Mouse (Mus musculus) CH12.LX (cell line): Measurements from ENCODE around the gene Gm10392. TPM values are rescaled to one million over a fixed set of nuclear protein-coding genes. Genes with fewer than 3 reads are reported as not detected.

ENCODE experiments used
- DNase-seq: peaks from one replicate; pipeline ENCODE4 v3.0.0-alpha.2; 2013; ENCODE audit errors: extremely low read depth
- H3K27ac ChIP-seq: 2 replicates; pipeline ENCODE4 v1.5.1; 2012; ENCODE audit warnings: low read depth, mild to moderate bottlenecking, control low read depth, moderate library complexity; ENCODE audit not compliant: insufficient read depth
- H3K27me3 ChIP-seq: replicated peaks from 2 replicates; pipeline ENCODE3; 2012; ENCODE audit warnings: inconsistent platforms
- H3K36me3 ChIP-seq, 2 experiments: replicated peaks in 1 of 2; 2 replicates each; pipeline versions ENCODE3 to v1.6.1; 2012; ENCODE audit warnings: inconsistent platforms in 1 of 2, low read length in 1 of 2, mild to moderate bottlenecking in 1 of 2, mixed read lengths in 1 of 2, moderate library complexity in 1 of 2; ENCODE audit not compliant: control insufficient read depth in 1 of 2, insufficient read depth in 1 of 2
- H3K4me1 ChIP-seq, 2 experiments: 2 replicates each; pipeline ENCODE4 v1.6.1; 2012; ENCODE audit warnings: inconsistent platforms in 1 of 2, moderate library complexity in 1 of 2; ENCODE audit not compliant: insufficient read depth in 2 of 2, control insufficient read depth in 1 of 2
- H3K4me2 ChIP-seq: 2 replicates; pipeline ENCODE4 v1.6.1; 2012; ENCODE audit warnings: low read depth, mild to moderate bottlenecking, control low read depth; ENCODE audit not compliant: poor library complexity, insufficient read depth, severe bottlenecking
- H3K4me3 ChIP-seq, 3 experiments: fragments of 150-350 bp in 1 of 3; sonication (generic) in 1 of 3; replicated peaks in 1 of 3; 2 replicates each; pipeline versions ENCODE3 to v1.5.1; 2011 to 2012; ENCODE audit warnings: low read depth in 2 of 3, low read length in 2 of 3, mild to moderate bottlenecking in 2 of 3, moderate library complexity in 2 of 3, control low read depth in 1 of 3, improper control_type of control experiment in 1 of 3, inconsistent platforms in 1 of 3, mixed read lengths in 1 of 3; ENCODE audit not compliant: poor library complexity in 1 of 3
- H3K79me2 ChIP-seq: replicated peaks from 2 replicates; pipeline ENCODE4 v1.6.1; 2012; ENCODE audit warnings: mild to moderate bottlenecking, moderate library complexity; ENCODE audit not compliant: control insufficient read depth, poor library complexity, insufficient read depth, severe bottlenecking; ENCODE audit errors: extremely low read depth
- H3K9ac ChIP-seq: 2 replicates; pipeline ENCODE4 v1.6.1; 2012; ENCODE audit warnings: low read depth, mild to moderate bottlenecking, control low read depth, moderate library complexity; ENCODE audit not compliant: insufficient read depth
- H3K9me3 ChIP-seq: replicated peaks from 2 replicates; pipeline ENCODE3; 2012; ENCODE audit warnings: low read length, inconsistent platforms, mixed read lengths
- CHD1 ChIP-seq: IDR thresholded peaks from 2 replicates; pipeline ENCODE4 v1.6.1; 2012; ENCODE audit warnings: low read depth, low read length, improper control_type of control experiment, inconsistent platforms
- CHD2 ChIP-seq: IDR thresholded peaks from 2 replicates; pipeline ENCODE4 v1.6.1; 2011; ENCODE audit warnings: low read length, improper control_type of control experiment
- CTCF ChIP-seq, 2 experiments: IDR thresholded peaks in 1 of 2; conservative IDR thresholded peaks in 1 of 2; 2 replicates each; pipeline ENCODE4 v1.5.1; 2011 to 2012; ENCODE audit warnings: low read depth in 2 of 2, low read length in 2 of 2, improper control_type of control experiment in 1 of 2, inconsistent platforms in 1 of 2, mild to moderate bottlenecking in 1 of 2, moderate library complexity in 1 of 2
- HCFC1 ChIP-seq: IDR thresholded peaks from 2 replicates; pipeline ENCODE4 v1.6.1; 2012; ENCODE audit warnings: low read depth, mild to moderate bottlenecking, inconsistent platforms, low read length, improper control_type of control experiment
- MAFK ChIP-seq: IDR thresholded peaks from 2 replicates; pipeline ENCODE4 v1.6.1; 2011; ENCODE audit warnings: low read length, improper control_type of control experiment; ENCODE audit not compliant: insufficient replicate concordance
- MAX ChIP-seq: IDR thresholded peaks from 2 replicates; pipeline ENCODE4 v1.6.1; 2011; ENCODE audit warnings: low read length, improper control_type of control experiment
- NRF1 ChIP-seq: IDR thresholded peaks from 2 replicates; pipeline ENCODE4 v1.6.1; 2014; ENCODE audit warnings: low read depth, mild to moderate bottlenecking, inconsistent platforms, low read length, improper control_type of control experiment, moderate library complexity
- POLR2A ChIP-seq: IDR thresholded peaks from 2 replicates; pipeline ENCODE4 v1.6.1; 2011; ENCODE audit warnings: low read depth, mild to moderate bottlenecking, improper control_type of control experiment, low read length
- POLR2AphosphoS2 ChIP-seq: IDR thresholded peaks from 2 replicates; pipeline ENCODE4 v1.6.1; 2011; ENCODE audit warnings: low read depth, low read length, improper control_type of control experiment
- RCOR1 ChIP-seq: conservative IDR thresholded peaks from 2 replicates; pipeline ENCODE4 v1.6.1; 2012; ENCODE audit warnings: low read depth, mild to moderate bottlenecking, inconsistent platforms, low read length, improper control_type of control experiment
- USF2 ChIP-seq: conservative IDR thresholded peaks from 2 replicates; pipeline ENCODE4 v1.6.1; 2011; ENCODE audit warnings: low read depth, low read length, improper control_type of control experiment
- ZKSCAN1 ChIP-seq: IDR thresholded peaks from 2 replicates; pipeline ENCODE4 v1.6.1; 2012; ENCODE audit warnings: low read depth, inconsistent platforms, low read length, improper control_type of control experiment, borderline replicate concordance
- dilution Hi-C: fragments of 300-500 bp; cut with MboI; formaldehyde crosslinking; loops from 2 replicates; pipeline ENCODE4 v1.14.3; 2020; ENCODE audit warnings: low sequenced_read_pairs; ENCODE audit not compliant: extremely low pct_unique_long_range_greater_than_20kb, extremely low pct_ligation_motif_present
- in situ Hi-C: fragments of 300-500 bp; cut with MboI; formaldehyde crosslinking; loops from 3 replicates; pipeline ENCODE4 v1.14.3; 2019; ENCODE audit warnings: low sequenced_read_pairs, low pct_ligation_motif_present, low pct_unique_long_range_greater_than_20kb, mixed read lengths
- polyA plus RNA-seq: library from polyadenylated mRNA; unstranded; fragments of >175 nt; gene quantifications from 2 replicates; pipeline ENCODE4 v1.2.1, GENCODE M21; 2012; ENCODE audit warnings: low read depth; ENCODE audit not compliant: insufficient read length
- total RNA-seq, 2 experiments: library from RNA; depleted of rRNA; stranded (reverse); fragments of 300-350 nt in 1 of 2; fragments of >200 nt in 1 of 2; gene quantifications; 2 replicates each; pipeline ENCODE4 v1.2.3; 2012 to 2014

Gm10392 gene
- total and polyA plus RNA-seq, 3 experiments = 0.13 to 0.17 TPM; not detected in 1

- H3K27ac ChIP-seq = no peak overlapping the region
- H3K9ac ChIP-seq = no peak overlapping the region
- no peak overlapping the region for H3K4me2 ChIP-seq
- H3K4me3 ChIP-seq = no peak overlapping the region
- no peaks in the 10 kb centered on the region for H3K9me3 ChIP-seq
- peaks cover 20% of the 10 kb centered on the region for H3K27me3 ChIP-seq
- in situ Hi-C loops (no loop called here), dilution Hi-C loops (no loop called here)
- H3K36me3 ChIP-seq = peaks cover 0 to under 1% of the 10 kb centered on the region in 2 experiments
- DNase-seq = no peak
- TF ChIP-seq CHD2 (no peak), ZKSCAN1 (no peak)
- peaks cover 0 to 2% of the 10 kb centered on the region in 2 experiments; a peak in 1 of 4 replicates for H3K4me1 ChIP-seq
- no peaks in the 10 kb centered on the region for H3K79me2 ChIP-seq
Observed at GRCm38 (mm10) chr11:77476895-77477294, 42.1 kb downstream of the Gm10392 start.

GRCm38 (mm10) chr11:77476216-77476615, 42.8 kb downstream of the Gm10392 start:
- Histone ChIP-seq H3K4me3 (no peak overlapping the region), H3K79me2 (no peaks in the 10 kb centered on the region), H3K9ac (no peak overlapping the region), H3K27me3 (peaks cover 19% of the 10 kb centered on the region), H3K4me1 (peaks cover 0 to 2% of the 10 kb centered on the region in 2 experiments; a peak in 1 of 4 replicates)
- TF ChIP-seq POLR2AphosphoS2 = no peak
- TF ChIP-seq, all 38 proteins: peak for 0
- dilution Hi-C loops = no loop called here
- Histone ChIP-seq H3K27ac (no peak overlapping the region), H3K36me3 (peaks cover 0 to 3% of the 10 kb centered on the region in 2 experiments), H3K9me3 (no peaks in the 10 kb centered on the region), H3K4me2 (no peak overlapping the region)
- in situ Hi-C loops = no loop called here
- DNase-seq = no peak

- H3K36me3 ChIP-seq = peaks cover 0 to 3% of the 10 kb centered on the region in 2 experiments
- TF ChIP-seq NRF1 = no peak
- DNase-seq = no peak
- no peak overlapping the region for H3K27ac ChIP-seq
- H3K27me3 ChIP-seq = peaks cover 20% of the 10 kb centered on the region
- H3K4me2 ChIP-seq = no peak overlapping the region
- dilution Hi-C loops = no loop called here
- no peak overlapping the region for H3K4me3 ChIP-seq
- no peak overlapping the region for H3K9ac ChIP-seq
- peaks cover 2% of the 10 kb centered on the region in 2 experiments; a peak in 3 of 4 replicates for H3K4me1 ChIP-seq
- in situ Hi-C loops = loop anchor here (25.0 kb wide), 1 partner anchor 485 kb away; the partner anchor contains the start of gene Slc6a4
- H3K79me2 ChIP-seq = no peaks in the 10 kb centered on the region
- H3K9me3 ChIP-seq = no peaks in the 10 kb centered on the region
Observed at GRCm38 (mm10) chr11:77472775-77473174, 46.2 kb downstream of the Gm10392 start.

GRCm38 (mm10) chr11:77471407-77471806, 47.6 kb downstream of the Gm10392 start:
- Histone ChIP-seq H3K4me1 (peaks cover 6 to 11% of the 10 kb centered on the region in 2 experiments), H3K9ac (no peak overlapping the region), H3K79me2 (no peaks in the 10 kb centered on the region), H3K4me2 (no peak overlapping the region), H3K27ac (no peak overlapping the region), H3K9me3 (no peaks in the 10 kb centered on the region), H3K27me3 (peaks cover 21% of the 10 kb centered on the region), H3K4me3 (no peak overlapping the region), H3K36me3 (peaks cover 0 to 3% of the 10 kb centered on the region in 2 experiments)
- DNase-seq = no peak
- in situ Hi-C loops = loop anchor here (25.0 kb wide), 1 partner anchor 484 kb away; the partner anchor contains the start of gene Slc6a4
- dilution Hi-C loops = no loop called here
- no peak for TF ChIP-seq CHD1
- no peak for TF ChIP-seq MAX
- TF ChIP-seq MAFK = no peak
- TF ChIP-seq HCFC1 = no peak
- no peak for TF ChIP-seq RCOR1
- no peak for TF ChIP-seq USF2
- TF ChIP-seq CTCF (conservative IDR thresholded peaks at IDR 0.05 in 1 of 2, IDR thresholded peaks at IDR 0.05 in 1 of 2; ENCODE audit: low read depth in 2 of 2, low read length in 2 of 2) = 0 out of 4 replicates have a peak, but pooled peaks of 1 of the 2 experiments have one; percentile 9
- TF ChIP-seq POLR2A = no peak
- TF ChIP-seq, all 38 proteins: peak for 1
